Mouse (Mus musculus) forebrain, embryonic 16.5 days (tissue): ENCODE data around the gene Dnmt3l. TPM values are rescaled to one million over a fixed set of nuclear protein-coding genes. Genes with fewer than 3 reads are reported as not detected.
"Not testable (repeated sequence)": the region's sequence is repeated elsewhere in the genome, so short reads cannot be mapped to it uniquely, and the experiment has no call there.

ENCODE experiments used
- ATAC-seq: fragments of 200-750 bp; cut with Nextera tagmentation; 2 replicates; pipeline ENCODE4 v1.8.0; 2017; ENCODE audit warnings: mild to moderate bottlenecking, moderate library complexity
- H3K27ac ChIP-seq: fragments of 300-500 bp; sonication (generic); 2 replicates; pipeline ENCODE4 v1.5.1; 2014; ENCODE audit warnings: low read length, control low read depth
- H3K27me3 ChIP-seq: fragments of 300-500 bp; sonication (generic); replicated peaks from 2 replicates; pipeline ENCODE4 v1.6.1; 2014; ENCODE audit warnings: low read length; ENCODE audit not compliant: control insufficient read depth, insufficient read depth
- H3K36me3 ChIP-seq: fragments of 300-500 bp; sonication (generic); 2 replicates; pipeline ENCODE4 v1.6.1; 2014; ENCODE audit not compliant: control insufficient read depth, insufficient read depth
- H3K4me1 ChIP-seq: fragments of 300-500 bp; sonication (generic); replicated peaks from 2 replicates; pipeline ENCODE4 v1.6.1; 2014; ENCODE audit warnings: low read length; ENCODE audit not compliant: control insufficient read depth, insufficient read depth
- H3K4me2 ChIP-seq: fragments of 300-500 bp; sonication (generic); 2 replicates; pipeline ENCODE4 v1.6.1; 2014; ENCODE audit warnings: mild to moderate bottlenecking, low read length, control low read depth
- H3K4me3 ChIP-seq: fragments of 300-500 bp; sonication (generic); replicated peaks from 2 replicates; pipeline ENCODE4 v1.5.1; 2014; ENCODE audit warnings: mild to moderate bottlenecking, low read length, control low read depth
- H3K9ac ChIP-seq: fragments of 300-500 bp; sonication (generic); replicated peaks from 2 replicates; pipeline ENCODE4 v1.6.1; 2014; ENCODE audit warnings: low read depth, low read length, control low read depth
- H3K9me3 ChIP-seq: fragments of 300-500 bp; sonication (generic); 2 replicates; pipeline ENCODE4 v1.6.1; 2016; ENCODE audit warnings: low read length; ENCODE audit not compliant: control insufficient read depth
- WGBS: fragments of 180-500 bp; shearing (Covaris S2); extraction: QIAGEN DNeasy Blood & Tissue Kit; methylation state at CpG from one replicate; pipeline ENCODE4 v1.1.7; 2014; 5-methylcytosine and 5-hydroxymethylcytosine counted together
- polyA plus RNA-seq: library from polyadenylated mRNA; unstranded; fragments of >200 nt; fragmentation: Nextera tagmentation; extraction: Ambion mirVana; gene quantifications from 2 replicates; pipeline ENCODE4 v1.2.1, GENCODE M21; 2015

Gene Dnmt3l
- polyA plus RNA-seq, 1 experiment from 2014 or later, result not detected

DNA sequence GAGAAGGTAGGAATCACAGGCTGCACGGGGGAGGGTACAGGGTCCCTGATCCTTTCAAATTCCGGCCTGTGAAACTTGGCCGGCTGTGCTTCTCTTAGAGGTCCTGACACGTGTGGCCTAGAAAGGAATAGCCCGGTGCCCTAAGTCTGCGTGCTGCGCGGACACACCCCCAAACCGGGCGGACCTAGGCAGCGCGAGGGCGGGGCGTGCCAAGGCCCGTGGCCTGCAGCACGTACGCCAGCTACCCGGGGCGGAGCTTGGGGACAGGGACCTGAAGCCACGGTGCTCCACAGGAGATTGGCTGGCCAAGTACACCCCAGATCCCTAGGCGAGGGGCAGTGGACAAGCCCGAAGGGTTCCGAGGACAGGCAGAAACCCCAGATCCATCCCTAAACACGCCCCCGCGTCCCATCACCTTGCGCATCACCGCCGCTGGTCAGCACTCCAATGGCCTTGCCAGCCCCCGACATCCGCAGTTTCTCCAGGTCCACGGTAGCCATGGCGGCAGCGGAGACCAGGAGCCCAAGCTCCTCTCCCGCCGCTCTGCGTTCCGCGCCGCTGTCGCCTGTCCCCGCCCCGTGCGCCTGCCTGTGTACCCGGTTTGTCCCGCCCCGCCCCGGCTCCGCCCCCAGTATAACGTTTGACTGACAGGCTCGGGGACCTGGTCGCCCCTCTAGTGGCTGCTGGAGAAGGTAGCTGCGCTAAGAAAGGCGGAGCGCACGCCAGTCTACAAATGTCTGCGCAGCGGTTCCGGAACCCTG, 32.4 kb upstream of the Dnmt3l start:
- Histone ChIP-seq H3K4me1 (peaks cover 33% of the 10 kb centered on the region), H3K27ac (peak overlapping the region; percentile 87), H3K4me3 (peak overlapping the region; percentile 68), H3K9me3 (no peaks in the 10 kb centered on the region), H3K9ac (peak overlapping the region; percentile 80), H3K27me3 (no peaks in the 10 kb centered on the region), H3K36me3 (no peaks in the 10 kb centered on the region), H3K4me2 (peak overlapping the region; percentile 82)
- ATAC-seq, result peak; percentile 98
- WGBS, result under 1% methylated on average over 59 of the region's 59 CpGs

DNA sequence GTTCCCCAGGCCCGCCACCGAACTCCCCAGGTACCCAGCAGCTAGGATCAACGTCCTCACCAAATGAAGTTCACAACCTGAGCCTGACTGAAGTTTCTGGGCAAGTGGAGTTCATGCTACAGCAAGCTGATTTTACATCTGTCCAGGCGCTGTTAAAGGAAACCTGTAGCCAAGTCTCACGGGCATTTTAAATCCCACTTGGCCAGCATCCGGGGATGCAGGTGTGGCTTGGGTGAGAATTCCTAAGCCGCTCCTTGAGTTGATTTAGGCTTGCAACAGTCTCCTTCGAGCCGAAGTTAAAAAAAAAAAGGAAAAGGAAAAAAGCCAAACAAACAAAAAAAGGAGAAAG, 31.8 kb upstream of the Dnmt3l start, which contains the start of gene Pfkl:
TSS of gene Pfkl (minus strand) at position 139 of the 349 bp plus-strand sequence.
- Histone ChIP-seq H3K4me2 (peak within 1 kb of the TSS; percentile 82), H3K4me1 (peaks cover 33% of the 10 kb centered on the region), H3K27me3 (no peaks in the 10 kb centered on the region), H3K27ac (peak within 1 kb of the TSS; percentile 87), H3K36me3 (no peaks in the 10 kb centered on the region), H3K9me3 (no peaks in the 10 kb centered on the region), H3K4me3 (peak within 1 kb of the TSS; percentile 68), H3K9ac (peak within 1 kb of the TSS; percentile 80)
- WGBS, result under 1% methylated on average over 9 of the region's 9 CpGs
- no peak for ATAC-seq

DNA sequence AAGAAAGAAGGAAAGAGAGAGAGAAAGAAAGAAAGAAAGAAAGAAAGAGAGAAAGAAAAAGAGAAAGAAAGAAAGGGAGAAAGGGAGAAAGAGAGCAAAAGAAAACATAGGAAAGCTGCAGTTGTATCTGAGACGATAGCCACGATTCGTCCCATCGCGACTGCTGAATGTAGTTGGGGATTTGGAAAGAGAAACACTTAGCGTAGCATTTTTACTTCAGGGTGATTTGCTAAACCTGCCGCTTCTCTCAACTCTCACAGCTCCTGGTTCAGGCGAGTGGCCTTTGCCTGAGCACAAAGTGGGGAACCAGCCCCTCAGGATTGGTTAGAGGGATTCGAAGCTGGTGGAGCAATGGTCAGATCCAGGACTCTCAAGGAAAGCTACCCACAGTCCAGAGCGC, 31.4 kb upstream of the Dnmt3l start:
- Histone ChIP-seq H3K4me2 (0 out of 2 replicates have a peak overlapping the region, but pooled peaks have one; percentile 16), H3K4me1 (peaks cover 33% of the 10 kb centered on the region), H3K4me3 (no peak overlapping the region), H3K27me3 (no peaks in the 10 kb centered on the region), H3K9ac (no peak overlapping the region; the same call in 1 of the 2 replicates), H3K27ac (no peak overlapping the region), H3K36me3 (no peaks in the 10 kb centered on the region), H3K9me3 (no peaks in the 10 kb centered on the region)
- WGBS, result 16% methylated on average over 10 of the region's 10 CpGs
- ATAC-seq, result no peak

DNA sequence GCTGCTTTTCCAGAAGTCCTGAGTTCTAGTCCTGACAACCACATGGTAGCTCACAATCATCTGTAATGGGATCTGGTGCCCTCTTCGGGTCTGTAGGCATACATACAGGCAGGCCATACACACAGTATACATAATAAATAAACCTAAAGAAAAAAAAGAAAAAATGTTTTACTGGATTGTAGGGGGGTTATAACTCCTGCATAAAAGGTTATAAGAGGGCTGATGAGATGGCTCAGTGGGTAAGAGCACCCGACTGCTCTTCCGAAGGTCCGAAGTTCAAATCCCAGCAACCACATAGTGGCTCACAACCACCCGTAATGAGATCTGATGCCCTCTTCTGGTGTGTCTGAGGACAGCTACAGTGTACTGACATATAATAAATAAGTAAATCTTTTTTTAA, 30.6 kb upstream of the Dnmt3l start:
- peaks cover 33% of the 10 kb centered on the region for H3K4me1 ChIP-seq
- not testable (repeated sequence) for H3K27me3 ChIP-seq, H3K9ac ChIP-seq, H3K4me2 ChIP-seq, H3K9me3 ChIP-seq, H3K27ac ChIP-seq, H3K36me3 ChIP-seq, ATAC-seq, H3K4me3 ChIP-seq
- WGBS, result 89% methylated on average over 5 of the region's 5 CpGs

DNA sequence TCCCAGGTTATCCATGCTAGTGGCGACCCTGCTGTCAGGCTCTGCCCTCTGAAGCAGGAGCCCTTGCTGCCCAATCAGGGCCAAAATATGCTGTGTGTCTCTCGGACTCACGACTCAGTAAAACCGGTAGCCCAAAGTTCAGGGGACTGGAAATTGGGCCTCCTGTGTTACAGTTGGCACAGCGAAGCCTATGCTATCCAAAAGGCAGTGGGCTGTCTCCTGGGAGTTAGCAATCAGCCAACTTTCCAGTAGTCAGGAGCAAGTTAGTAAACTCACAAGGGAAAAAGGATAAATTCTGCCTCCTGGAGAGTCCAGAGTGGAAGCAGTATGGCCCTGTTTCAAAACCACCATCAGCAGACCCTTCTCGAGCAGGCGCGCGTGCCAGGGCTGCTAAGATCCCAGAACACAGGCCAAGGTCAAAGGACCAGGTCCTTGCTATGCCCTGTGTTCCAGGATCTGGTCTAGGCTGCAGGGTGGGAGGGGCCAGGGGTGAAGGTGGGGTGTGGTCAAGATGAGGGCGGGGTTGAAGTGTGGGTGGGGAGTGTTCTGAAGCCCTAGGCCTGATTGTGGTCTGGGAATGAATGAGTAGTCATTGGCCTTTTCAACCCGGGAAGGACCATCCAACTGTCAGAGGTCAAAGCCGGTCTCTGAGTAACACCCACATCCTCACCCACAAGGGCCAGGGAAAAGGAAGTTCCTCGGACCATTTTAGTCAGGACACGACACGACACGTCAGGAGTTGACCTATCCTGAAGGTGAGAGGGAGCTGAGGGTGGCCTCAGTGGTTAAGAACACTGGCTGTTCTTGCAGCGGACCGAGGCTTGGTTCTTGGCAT, 28.9 kb upstream of the Dnmt3l start:
- WGBS, result 93% methylated on average over 18 of the region's 18 CpGs
- H3K4me3 ChIP-seq, result no peak overlapping the region
- ATAC-seq, result no peak

DNA sequence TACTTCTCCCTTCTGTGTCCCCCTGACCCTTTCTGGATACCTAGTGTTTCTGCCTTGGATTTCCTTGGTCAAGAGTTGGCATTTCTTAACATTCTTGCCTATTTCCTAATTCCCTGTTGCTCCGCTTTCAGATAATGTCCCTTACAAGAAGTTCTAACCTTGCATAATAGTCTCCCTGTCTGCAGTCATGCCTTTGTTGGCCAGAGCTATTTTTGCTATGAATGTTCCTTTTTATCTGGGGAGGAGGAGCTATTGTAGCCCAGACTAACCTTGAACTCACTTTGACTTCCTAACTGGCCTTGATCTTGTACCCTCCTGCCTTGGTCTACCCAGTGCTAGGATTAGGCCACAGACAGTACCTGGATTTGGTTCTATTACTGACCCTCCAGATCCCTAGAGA, 26.3 kb upstream of the Dnmt3l start:
- Histone ChIP-seq H3K9me3 (no peaks in the 10 kb centered on the region), H3K36me3 (no peaks in the 10 kb centered on the region), H3K9ac (no peak overlapping the region), H3K4me3 (no peak overlapping the region), H3K27me3 (no peaks in the 10 kb centered on the region), H3K4me2 (no peak overlapping the region), H3K4me1 (peaks cover 2% of the 10 kb centered on the region; the same call in 1 of the 2 replicates), H3K27ac (no peak overlapping the region)
- no peak for ATAC-seq
- WGBS, result 90% methylated on average over 1 of the region's 1 CpGs

More for the DNA sequence above, 28.9 kb upstream of the Dnmt3l start:
- no peak overlapping the region for H3K27ac ChIP-seq
- no peaks in the 10 kb centered on the region for H3K27me3 ChIP-seq
- peaks cover 16% of the 10 kb centered on the region for H3K4me1 ChIP-seq
- H3K9ac ChIP-seq, result no peak overlapping the region
- H3K9me3 ChIP-seq, result no peaks in the 10 kb centered on the region
- H3K4me2 ChIP-seq, result no peak overlapping the region
- no peaks in the 10 kb centered on the region for H3K36me3 ChIP-seq

DNA sequence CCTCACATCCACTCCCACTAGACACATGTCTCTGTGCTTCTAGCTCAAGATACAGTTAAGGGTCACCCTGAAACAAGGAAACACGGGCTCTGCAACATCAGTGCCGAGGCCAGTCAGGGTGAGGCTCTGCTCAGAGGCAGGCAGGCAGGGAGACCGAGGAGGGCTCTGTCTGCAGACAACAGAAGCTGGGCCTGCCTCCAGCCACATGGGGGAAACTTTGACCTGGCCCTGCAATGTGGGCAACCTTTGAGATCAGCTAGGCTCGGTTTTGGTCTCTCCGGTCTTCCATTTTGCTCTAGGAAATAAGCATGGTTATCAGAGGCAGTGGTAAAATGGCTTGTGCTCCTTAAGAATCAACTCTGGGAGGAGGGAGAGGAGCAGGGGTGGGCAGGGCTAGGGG, 25.4 kb upstream of the Dnmt3l start:
- Histone ChIP-seq H3K9me3 (no peaks in the 10 kb centered on the region), H3K4me1 (peaks cover 2% of the 10 kb centered on the region; the same call in 1 of the 2 replicates), H3K27me3 (no peaks in the 10 kb centered on the region), H3K4me2 (no peak overlapping the region), H3K9ac (no peak overlapping the region), H3K4me3 (no peak overlapping the region), H3K27ac (no peak overlapping the region), H3K36me3 (no peaks in the 10 kb centered on the region)
- no peak for ATAC-seq
- 53% methylated on average over 5 of the region's 5 CpGs for WGBS

DNA sequence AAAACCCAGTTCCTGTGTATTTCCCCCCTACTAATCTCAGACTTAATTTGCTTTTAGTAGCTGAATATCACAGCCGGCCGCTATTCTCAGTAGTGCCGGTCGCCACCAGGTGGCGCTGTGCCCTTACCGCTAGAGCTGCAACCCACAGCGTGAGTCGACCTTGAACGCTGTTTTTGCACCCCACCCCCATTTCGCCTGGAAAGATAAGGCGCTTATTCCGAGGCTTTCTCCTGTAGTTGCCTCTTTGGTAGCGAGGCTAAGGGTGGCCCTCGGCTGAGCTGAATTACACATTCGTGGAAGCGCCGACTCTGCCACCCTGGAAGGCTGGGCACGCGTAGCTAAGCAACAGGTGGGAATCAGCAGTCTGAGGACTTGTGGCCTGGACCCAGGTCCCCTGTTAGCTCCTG, 22.9 kb upstream of the Dnmt3l start:
- 15% methylated on average over 19 of the region's 19 CpGs for WGBS
- Histone ChIP-seq H3K4me3 (peak overlapping the region; percentile 34), H3K27ac (no peak overlapping the region), H3K9me3 (no peaks in the 10 kb centered on the region), H3K4me2 (peak overlapping the region; percentile 57), H3K27me3 (no peaks in the 10 kb centered on the region), H3K4me1 (peaks cover 2% of the 10 kb centered on the region; the same call in 1 of the 2 replicates), H3K9ac (no peak overlapping the region), H3K36me3 (no peaks in the 10 kb centered on the region)
- ATAC-seq, result peak; percentile 89

DNA sequence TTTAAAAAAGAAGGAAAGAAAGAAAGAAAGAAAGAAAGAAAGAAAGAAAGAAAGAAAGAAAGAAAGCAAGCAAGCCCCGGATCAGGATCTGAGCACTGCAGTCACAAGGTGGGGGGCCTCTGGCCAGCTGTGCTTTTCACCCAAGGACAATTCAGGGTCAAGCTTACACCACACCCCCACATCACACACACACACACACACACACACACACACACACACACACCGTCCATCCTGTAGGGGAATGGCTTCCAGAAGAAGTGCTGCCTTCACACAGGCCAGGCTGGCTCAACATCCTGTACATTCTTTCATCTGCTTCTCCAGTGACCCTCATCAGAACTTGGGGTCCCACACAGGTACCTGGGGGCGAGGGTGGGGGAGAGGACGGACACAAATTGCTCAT, 22.5 kb upstream of the Dnmt3l start:
- no peak overlapping the region for H3K4me2 ChIP-seq
- WGBS, result 77% methylated on average over 4 of the region's 4 CpGs
- ATAC-seq, result no peak
- no peaks in the 10 kb centered on the region for H3K36me3 ChIP-seq
- no peak overlapping the region for H3K9ac ChIP-seq
- H3K9me3 ChIP-seq, result no peaks in the 10 kb centered on the region
- no peaks in the 10 kb centered on the region for H3K27me3 ChIP-seq
- peaks cover 2% of the 10 kb centered on the region; the same call in 1 of the 2 replicates for H3K4me1 ChIP-seq
- no peak overlapping the region for H3K4me3 ChIP-seq
- H3K27ac ChIP-seq, result no peak overlapping the region
